Mouse (Mus musculus) spleen, postnatal 14 days (tissue): Measurements from ENCODE around the gene Gse1.

Experiments used
- DNase-seq, 2 experiments: peaks; one replicate each; pipeline ENCODE4 v3.0.0; 2021 to 2022; ENCODE audit warnings: low spot score in 2 of 2

The Gse1 gene

GRCm38 (mm10) chr8:120421638-120422037 lies 193.4 kb downstream of the Gse1 start:
- no peak for DNase-seq

DNA sequence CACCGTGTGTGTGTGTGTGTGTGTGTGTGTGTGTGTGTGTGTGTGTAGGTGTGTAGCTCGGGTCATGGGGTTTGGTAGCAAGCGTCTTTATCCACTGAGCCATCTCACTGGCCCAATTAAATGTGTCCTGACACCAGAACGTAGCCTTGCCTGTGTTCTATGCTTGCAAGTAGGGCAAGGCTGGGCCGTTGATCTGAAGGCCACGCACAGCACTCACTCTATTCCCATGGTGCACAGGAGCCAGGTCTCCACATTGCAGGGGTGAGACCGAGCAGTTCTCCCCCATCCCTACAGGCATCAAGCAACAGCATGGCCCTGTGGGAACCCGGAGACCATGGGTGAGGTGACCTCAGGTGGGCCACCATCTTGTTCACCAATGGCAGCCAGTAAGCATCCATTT lies 194.0 kb downstream of the Gse1 start:
- DNase-seq, result no peak

- DNase-seq, result no peak
Observed at GRCm38 (mm10) chr8:120423576-120423975, 195.3 kb downstream of the Gse1 start.

DNA sequence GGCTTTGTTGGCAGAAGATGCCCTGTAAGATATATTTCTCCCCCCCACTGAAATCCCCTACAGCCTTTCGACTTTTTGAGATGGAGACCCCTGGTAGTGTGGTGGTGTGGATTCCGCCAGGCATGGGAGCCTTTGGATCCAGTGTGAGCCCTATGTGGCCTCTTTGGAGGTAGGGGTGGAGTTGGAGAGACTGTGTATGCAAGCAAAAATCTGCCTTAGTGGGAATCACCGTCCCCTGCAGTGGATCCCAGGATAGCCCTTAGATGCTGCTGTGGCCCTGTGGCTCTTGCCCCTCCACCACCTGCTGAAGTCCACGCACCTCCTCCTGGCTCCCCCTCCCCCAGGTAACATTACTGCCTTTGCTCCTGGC lies 196.6 kb downstream of the Gse1 start:
- no peak for DNase-seq

GRCm38 (mm10) chr8:120425199-120425941 lies 197.1 kb downstream of the Gse1 start:
- DNase-seq, result no peak

- DNase-seq, result no peak
Observed at GRCm38 (mm10) chr8:120426105-120426504, 197.8 kb downstream of the Gse1 start.

DNA sequence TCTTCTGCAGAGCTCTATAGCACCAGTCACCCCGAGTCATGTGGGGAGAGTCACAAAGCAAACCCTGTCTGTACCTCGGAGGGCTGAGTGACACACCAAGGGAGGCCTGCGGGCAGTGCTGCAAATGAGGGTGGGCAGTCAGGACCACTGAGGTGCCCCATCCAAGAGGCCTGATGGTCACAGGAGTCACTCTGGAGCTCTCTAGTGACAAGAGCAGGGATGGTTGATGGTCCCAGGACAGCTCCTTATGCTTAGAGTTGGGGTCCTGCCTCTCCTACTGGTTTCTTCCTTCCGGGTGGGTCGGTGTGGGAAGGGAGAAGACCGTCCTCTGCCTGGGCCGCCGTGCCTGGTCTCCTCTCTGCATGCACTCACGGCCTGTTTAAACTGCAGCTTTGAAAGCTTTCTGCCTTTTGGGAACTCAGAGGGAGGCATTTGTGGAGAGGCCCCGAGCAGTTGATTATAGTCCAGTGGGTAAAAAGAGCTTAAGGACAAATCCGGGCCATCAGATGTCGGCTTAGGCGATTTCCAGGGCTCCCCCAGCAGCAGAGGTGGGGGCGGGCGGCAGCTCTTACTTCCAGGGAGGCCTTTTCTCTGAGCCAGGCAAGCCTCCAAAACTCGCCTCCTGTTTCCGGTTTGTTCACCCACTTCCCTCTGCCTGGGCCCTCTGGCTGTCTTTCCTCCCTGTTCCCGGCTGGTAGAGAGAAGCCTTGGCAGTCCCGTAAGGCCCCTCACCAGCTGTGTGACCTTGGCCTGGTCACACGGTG lies 198.5 kb downstream of the Gse1 start:
- no peak for DNase-seq

DNA sequence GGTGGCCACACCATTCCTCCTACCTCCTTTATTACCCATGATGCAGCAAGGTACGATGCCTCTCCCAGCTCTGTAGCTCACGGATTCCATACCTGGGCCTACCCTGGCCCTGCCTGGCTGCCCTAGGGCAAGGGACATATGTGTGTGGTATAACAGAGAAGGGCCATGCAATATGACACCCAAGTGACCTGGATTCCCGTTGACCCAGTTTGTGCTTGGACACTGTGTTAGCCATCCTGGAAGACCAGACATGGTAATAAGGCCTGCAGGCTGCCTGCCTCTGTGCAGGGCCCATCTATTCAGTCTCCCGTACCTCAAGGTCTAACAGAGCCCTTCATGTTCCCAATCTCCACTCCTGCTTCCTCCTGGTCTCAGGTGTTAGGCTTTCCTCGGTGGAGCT lies 200.2 kb downstream of the Gse1 start:
- DNase-seq, result no peak

GRCm38 (mm10) chr8:120429116-120429515 lies 200.9 kb downstream of the Gse1 start:
- no peak for DNase-seq

GRCm38 (mm10) chr8:120431042-120431441 lies 202.8 kb downstream of the Gse1 start:
- no peak for DNase-seq

GRCm38 (mm10) chr8:120432438-120432837 lies 204.2 kb downstream of the Gse1 start:
- no peak for DNase-seq

DNA sequence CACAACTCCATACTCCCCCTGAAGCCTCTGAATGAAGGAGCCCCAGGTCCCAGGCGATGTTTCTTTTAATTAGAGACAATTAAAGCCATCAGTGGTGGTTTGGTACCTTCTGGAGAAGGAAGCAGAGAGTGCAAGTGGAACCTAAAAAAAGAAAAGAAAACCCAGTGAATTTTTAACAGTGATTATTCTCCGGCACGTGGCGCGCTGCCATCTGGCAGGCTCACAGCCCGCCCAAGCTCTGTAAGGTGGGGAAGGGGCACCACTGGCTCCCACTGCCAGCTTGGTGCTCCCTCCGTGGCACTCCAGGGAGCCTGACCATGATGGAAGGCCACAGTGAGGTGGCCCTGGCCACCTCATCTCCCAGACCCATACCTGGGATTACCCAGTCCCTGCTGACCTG lies 204.9 kb downstream of the Gse1 start:
- no peak for DNase-seq

DNA sequence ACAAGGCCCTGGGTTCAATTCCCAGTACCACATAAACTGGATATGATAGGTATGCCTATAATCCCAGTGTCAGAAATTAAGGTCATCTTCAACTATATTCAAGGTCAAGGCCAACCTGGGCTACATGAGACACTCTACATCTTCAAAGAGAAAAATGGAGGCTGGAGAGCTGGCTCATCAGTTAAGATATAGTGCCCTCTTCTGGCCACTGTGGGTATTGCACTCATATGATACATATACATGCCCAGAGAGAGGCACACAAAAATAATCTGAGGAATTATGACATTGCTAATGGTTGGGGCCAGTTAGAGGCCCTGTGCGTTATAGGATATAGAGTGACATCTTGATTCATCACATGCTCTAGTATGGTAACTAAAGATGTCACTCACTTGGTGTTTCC lies 205.5 kb downstream of the Gse1 start:
- no peak for DNase-seq

GRCm38 (mm10) chr8:120435781-120436180 lies 207.5 kb downstream of the Gse1 start:
- DNase-seq, result no peak

DNA sequence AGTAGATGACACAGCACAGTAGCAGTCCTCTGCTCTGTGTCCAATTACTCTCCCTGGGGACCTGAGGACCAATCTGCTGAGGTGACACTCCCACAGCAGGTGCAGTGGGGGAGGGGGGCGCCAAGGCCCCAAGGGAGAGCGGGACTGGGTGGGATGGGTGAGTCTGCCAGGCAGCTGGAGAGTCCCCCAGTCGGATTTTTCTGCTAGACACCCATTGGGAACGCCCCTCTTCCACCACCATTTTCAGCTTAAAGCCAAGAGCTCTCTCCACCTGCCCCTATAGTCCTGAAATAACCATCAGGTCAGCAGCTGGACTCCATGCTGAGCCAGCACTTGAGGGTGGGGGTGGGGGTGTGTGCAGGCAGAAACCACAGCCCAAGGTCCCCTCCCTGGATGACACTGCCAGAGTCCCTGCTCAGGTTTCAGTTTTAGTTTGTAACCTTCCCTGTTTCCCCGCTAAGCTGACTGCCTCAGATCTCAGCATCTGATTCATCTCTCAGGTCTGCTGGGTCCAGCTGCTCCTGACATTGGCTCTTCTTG lies 208.3 kb downstream of the Gse1 start:
- no peak for DNase-seq

DNA sequence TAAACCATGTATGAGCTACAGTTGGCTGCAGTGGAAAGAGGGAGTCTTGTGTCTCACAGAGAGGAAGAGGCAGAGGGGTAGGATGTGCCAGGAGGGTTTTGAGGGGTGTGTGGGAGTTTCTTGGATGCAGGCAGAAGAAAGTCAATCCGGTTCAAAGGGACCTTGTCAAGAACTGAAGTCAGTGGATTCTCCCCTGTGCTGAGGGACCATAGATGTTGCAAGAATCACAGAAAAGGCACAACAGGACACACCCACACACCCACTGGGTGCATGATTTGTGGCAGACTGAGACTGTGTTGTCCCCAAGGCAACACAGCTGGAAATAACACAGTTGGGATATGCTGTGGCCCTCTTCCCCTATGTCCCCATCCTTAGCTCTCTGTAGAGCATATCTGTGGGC lies 209.0 kb downstream of the Gse1 start:
- DNase-seq, result no peak

DNA sequence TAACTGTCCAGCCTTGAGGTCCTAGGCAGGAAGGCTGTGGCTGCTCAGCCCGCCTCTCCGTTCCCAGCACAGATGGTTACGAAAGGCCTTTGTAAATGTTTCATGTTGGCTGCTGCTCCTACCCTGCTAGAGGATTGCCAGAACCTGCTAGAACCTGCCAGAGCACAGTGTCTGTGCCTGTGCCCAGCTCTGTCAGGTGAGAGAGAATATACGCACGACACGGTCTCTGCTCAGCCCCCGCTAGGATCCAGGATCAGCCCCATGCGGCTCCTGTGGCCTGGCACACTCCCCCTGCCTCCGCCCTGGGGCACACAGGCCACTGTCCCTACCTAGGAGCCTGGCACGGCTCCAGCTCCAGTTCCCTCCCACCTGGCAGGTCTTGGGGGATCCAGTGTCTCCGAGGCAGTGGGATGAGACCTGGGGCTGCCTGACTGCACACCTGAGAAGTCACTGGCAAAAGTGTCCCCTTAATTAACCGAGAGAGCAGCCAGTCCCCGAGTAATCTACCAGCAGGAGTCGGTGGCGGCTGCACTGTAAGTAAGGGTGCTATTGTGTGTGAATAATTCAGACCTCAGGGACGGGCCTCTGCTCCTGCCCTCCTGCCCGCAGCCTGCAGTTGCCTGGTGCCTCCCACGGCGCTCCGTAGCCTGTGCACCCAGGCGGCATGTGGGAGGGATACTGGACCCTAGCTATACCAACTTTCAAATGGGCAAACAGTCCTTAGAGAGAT lies 209.6 kb downstream of the Gse1 start:
- DNase-seq, result no peak

- DNase-seq, result no peak
Observed at GRCm38 (mm10) chr8:120439309-120439708, 211.1 kb downstream of the Gse1 start.

- no peak for DNase-seq
Observed at GRCm38 (mm10) chr8:120440739-120441138, 212.5 kb downstream of the Gse1 start.

GRCm38 (mm10) chr8:120441637-120442036 lies 213.4 kb downstream of the Gse1 start:
- no peak for DNase-seq

GRCm38 (mm10) chr8:120442306-120443003 lies 214.2 kb downstream of the Gse1 start:
- DNase-seq, result no peak

DNA sequence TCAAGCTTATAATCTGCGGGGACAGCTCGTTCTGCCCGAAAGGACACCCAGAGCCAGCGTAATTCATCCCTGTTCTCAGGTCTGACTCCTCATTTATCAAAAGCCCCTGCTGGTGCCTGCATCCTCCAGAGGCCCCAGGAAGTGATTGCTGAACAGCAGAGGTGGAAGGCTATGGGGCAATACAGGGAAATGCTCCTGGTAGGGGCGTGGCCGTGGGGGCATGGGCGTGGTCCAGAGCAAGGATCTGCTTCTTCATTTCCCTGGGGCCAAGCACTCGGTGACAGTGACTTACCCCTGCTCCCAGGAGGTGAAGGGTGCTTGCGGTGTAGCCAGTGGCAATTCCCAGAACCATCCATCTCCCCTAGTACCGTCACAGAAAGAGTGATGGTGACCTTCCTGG lies 217.0 kb downstream of the Gse1 start:
- DNase-seq, result peak in 1 of 2 experiments; percentile 26
